Mouse (Mus musculus) hindbrain, embryonic 14.5 days (tissue): ENCODE data around the gene 1700021F05Rik. TPM values are rescaled to one million over a fixed set of nuclear protein-coding genes. Genes with fewer than 3 reads are reported as not detected.
"Not testable (repeated sequence)": the region's sequence is repeated elsewhere in the genome, so short reads cannot be mapped to it uniquely, and the experiment has no call there.

Experiments
- ATAC-seq: fragments of 200-750 bp; cut with Nextera tagmentation; 2 replicates; pipeline ENCODE4 v1.8.0; 2017; ENCODE audit warnings: moderate number of reproducible peaks, mild to moderate bottlenecking, moderate TSS enrichment, moderate library complexity; ENCODE audit not compliant: low FRiP score
- DNase-seq: peaks from one replicate; pipeline ENCODE4 v3.0.0-alpha.2; 2015; ENCODE audit warnings: low spot score
- H3K27ac ChIP-seq: fragments of 300-500 bp; sonication (generic); 2 replicates; pipeline ENCODE4 v1.5.1; 2014; ENCODE audit warnings: mild to moderate bottlenecking, moderate library complexity
- H3K27me3 ChIP-seq: fragments of 300-500 bp; sonication (generic); 2 replicates; pipeline ENCODE4 v1.6.1; 2014; ENCODE audit warnings: mild to moderate bottlenecking, low read length, mixed read lengths; ENCODE audit not compliant: control insufficient read depth, insufficient read depth
- H3K36me3 ChIP-seq: fragments of 300-500 bp; sonication (generic); replicated peaks from 2 replicates; pipeline ENCODE4 v1.6.1; 2014; ENCODE audit not compliant: control insufficient read depth, insufficient read depth
- H3K4me1 ChIP-seq: fragments of 300-500 bp; sonication (generic); replicated peaks from 2 replicates; pipeline ENCODE4 v1.6.1; 2014; ENCODE audit warnings: antibody characterized with exemption, low read length, mixed read lengths; ENCODE audit not compliant: control insufficient read depth, insufficient read depth
- H3K4me2 ChIP-seq: fragments of 300-500 bp; sonication (generic); replicated peaks from 2 replicates; pipeline ENCODE4 v1.6.1; 2014; ENCODE audit warnings: mild to moderate bottlenecking, moderate library complexity
- H3K4me3 ChIP-seq: fragments of 300-500 bp; sonication (generic); replicated peaks from 2 replicates; pipeline ENCODE4 v1.5.1; 2014; ENCODE audit warnings: mild to moderate bottlenecking, low read length
- H3K9ac ChIP-seq: fragments of 300-500 bp; sonication (generic); 2 replicates; pipeline ENCODE4 v1.6.1; 2014
- H3K9me3 ChIP-seq: fragments of 300-500 bp; sonication (generic); 2 replicates; pipeline ENCODE4 v1.6.1; 2016; ENCODE audit warnings: low read length; ENCODE audit not compliant: control insufficient read depth
- WGBS: fragments of 180-500 bp; shearing (Covaris S2); extraction: QIAGEN DNeasy Blood & Tissue Kit; methylation state at CpG from one replicate; pipeline ENCODE4 v1.1.7; 2014; 5-methylcytosine and 5-hydroxymethylcytosine counted together
- polyA plus RNA-seq: library from polyadenylated mRNA; unstranded; fragments of >200 nt; fragmentation: Nextera tagmentation; extraction: Ambion mirVana; gene quantifications from 2 replicates; pipeline ENCODE4 v1.2.1, GENCODE M21; 2014

1700021F05Rik gene
- polyA plus RNA-seq, 1 experiment from 2014 or later = 66.1 TPM

- 25% methylated on average over 3 of the region's 3 CpGs for WGBS
- ATAC-seq (no peak), DNase-seq (no peak)
- Histone ChIP-seq H3K4me1 (no peaks in the 10 kb centered on the region), H3K36me3 (no peaks in the 10 kb centered on the region), H3K27me3 (no peaks in the 10 kb centered on the region), H3K9ac (no peak overlapping the region), H3K4me2 (no peak overlapping the region), H3K4me3 (no peak overlapping the region), H3K27ac (peak overlapping the region; percentile 52; the same call in 1 of the 2 replicates), H3K9me3 (no peaks in the 10 kb centered on the region)
These were observed 10.1 kb upstream of the 1700021F05Rik start for GRCm38 (mm10) chr10:43550923-43551322.

- H3K27me3 ChIP-seq = no peaks in the 10 kb centered on the region
- H3K4me3 ChIP-seq = no peak overlapping the region
- no peak overlapping the region for H3K9ac ChIP-seq
- H3K4me2 ChIP-seq = no peak overlapping the region
- H3K36me3 ChIP-seq = no peaks in the 10 kb centered on the region
- WGBS = 54% methylated on average over 5 of the region's 5 CpGs
- H3K27ac ChIP-seq = no peak overlapping the region
- H3K9me3 ChIP-seq = no peaks in the 10 kb centered on the region
- H3K4me1 ChIP-seq = no peaks in the 10 kb centered on the region
- no peak for ATAC-seq
- no peak for DNase-seq
These were observed 8.6 kb upstream of the 1700021F05Rik start for GRCm38 (mm10) chr10:43549411-43549810.

- ATAC-seq (peak; percentile 10; the same call in 1 of the 2 replicates), DNase-seq (no peak)
- peak overlapping the region; percentile 90 for H3K4me3 ChIP-seq
- 49% methylated on average over 8 of the region's 8 CpGs for WGBS
- H3K27ac ChIP-seq = no peak overlapping the region
- peak overlapping the region; percentile 70; the same call in 1 of the 2 replicates for H3K4me2 ChIP-seq
- H3K27me3 ChIP-seq = no peaks in the 10 kb centered on the region
- no peaks in the 10 kb centered on the region for H3K9me3 ChIP-seq
- no peak overlapping the region for H3K9ac ChIP-seq
- peaks cover 3% of the 10 kb centered on the region; the same call in 1 of the 2 replicates for H3K36me3 ChIP-seq
- H3K4me1 ChIP-seq = peaks cover 13% of the 10 kb centered on the region
These were observed 355 bp upstream of the 1700021F05Rik start for GRCm38 (mm10) chr10:43541153-43541544.

DNA sequence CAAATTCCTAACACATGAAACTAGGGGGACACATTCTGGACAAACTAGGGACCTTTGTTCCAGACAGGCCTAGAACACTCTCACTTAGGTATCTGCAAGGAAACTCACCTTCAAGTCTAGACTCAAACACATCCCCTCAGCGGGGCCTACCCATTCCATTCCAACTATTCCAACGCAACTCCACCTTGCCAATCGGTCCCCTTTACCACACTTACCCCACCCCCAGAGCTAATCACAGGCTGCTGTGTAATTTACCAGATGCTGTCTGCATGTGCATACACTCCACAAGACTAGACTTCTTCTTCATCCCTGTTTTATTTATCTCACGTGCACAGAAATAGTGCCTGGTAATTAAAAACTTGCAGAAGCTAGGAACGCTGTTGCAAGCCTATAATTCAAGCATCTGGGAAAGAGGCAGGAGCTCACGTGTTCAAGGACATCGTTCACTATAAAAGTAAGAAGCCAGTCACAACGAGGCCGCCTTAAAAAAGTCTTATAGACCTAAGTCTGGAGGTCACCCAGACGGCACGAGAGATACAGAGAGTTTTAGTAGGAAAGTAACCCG lies 966 bp downstream of the 1700021F05Rik start:
- Histone ChIP-seq H3K9me3 (no peaks in the 10 kb centered on the region), H3K36me3 (peaks cover 9% of the 10 kb centered on the region; the same call in 1 of the 2 replicates), H3K4me1 (peaks cover 13% of the 10 kb centered on the region), H3K27me3 (no peaks in the 10 kb centered on the region), H3K4me2 (peak overlapping the region; percentile 70), H3K27ac (no peak overlapping the region), H3K4me3 (peak overlapping the region; percentile 90), H3K9ac (peak overlapping the region; percentile 87)
- ATAC-seq (no peak), DNase-seq (no peak)
- WGBS = 22% methylated on average over 12 of the region's 12 CpGs

- DNase-seq = no peak
- ATAC-seq = no peak
- H3K36me3 ChIP-seq = peaks cover 12% of the 10 kb centered on the region; the same call in 1 of the 2 replicates
- H3K27me3 ChIP-seq = no peaks in the 10 kb centered on the region
- 90% methylated on average over 5 of the region's 5 CpGs for WGBS
- H3K9ac ChIP-seq = no peak overlapping the region
- H3K4me2 ChIP-seq = no peak overlapping the region
- H3K27ac ChIP-seq = no peak overlapping the region
- H3K4me3 ChIP-seq = no peak overlapping the region
- no peaks in the 10 kb centered on the region for H3K9me3 ChIP-seq
- H3K4me1 ChIP-seq = peaks cover 13% of the 10 kb centered on the region
These were observed 2.0 kb downstream of the 1700021F05Rik start for GRCm38 (mm10) chr10:43538831-43539230.

GRCm38 (mm10) chr10:43537652-43538051 lies 3.1 kb downstream of the 1700021F05Rik start:
- no peak for ATAC-seq
- Histone ChIP-seq H3K9ac (no peak overlapping the region), H3K27me3 (no peaks in the 10 kb centered on the region), H3K36me3 (peaks cover 19% of the 10 kb centered on the region), H3K4me2 (no peak overlapping the region), H3K4me3 (no peak overlapping the region), H3K9me3 (no peaks in the 10 kb centered on the region), H3K4me1 (peaks cover 13% of the 10 kb centered on the region), H3K27ac (no peak overlapping the region)
- no peak for DNase-seq
- 97% methylated on average over 7 of the region's 7 CpGs for WGBS

- Histone ChIP-seq H3K4me2 (no peak overlapping the region), H3K4me3 (no peak overlapping the region), H3K36me3 (peaks cover 52% of the 10 kb centered on the region), H3K4me1 (peaks cover 4% of the 10 kb centered on the region), H3K27me3 (no peaks in the 10 kb centered on the region), H3K9ac (no peak overlapping the region), H3K27ac (no peak overlapping the region), H3K9me3 (no peaks in the 10 kb centered on the region)
- 86% methylated on average over 1 of the region's 1 CpGs for WGBS
- ATAC-seq = no peak
- DNase-seq = no peak
These were observed 6.4 kb downstream of the 1700021F05Rik start for GRCm38 (mm10) chr10:43534382-43534781.

GRCm38 (mm10) chr10:43527283-43528269 lies 13.2 kb downstream of the 1700021F05Rik start:
- peak overlapping the region; percentile 72 for H3K27ac ChIP-seq

GRCm38 (mm10) chr10:43523931-43524330 lies 16.9 kb downstream of the 1700021F05Rik start, which contains the start of gene Gm9803:
Gene Gm9803, plus strand, starts transcription at chr10:43524084.
- not testable (repeated sequence) for H3K9me3 ChIP-seq, H3K4me2 ChIP-seq, H3K9ac ChIP-seq, ATAC-seq, H3K27ac ChIP-seq, DNase-seq, H3K27me3 ChIP-seq, H3K4me3 ChIP-seq
- 99% methylated on average over 10 of the region's 10 CpGs for WGBS
- Histone ChIP-seq H3K36me3 (peaks cover 24% of the 10 kb centered on the region), H3K4me1 (peaks cover 11% of the 10 kb centered on the region; the same call in 1 of the 2 replicates)

More at GRCm38 (mm10) chr10:43527283-43528269, 13.2 kb downstream of the 1700021F05Rik start:
- WGBS = 30% methylated on average over 15 of the region's 15 CpGs
- H3K9ac ChIP-seq = peak overlapping the region; percentile 52
- DNase-seq = peak; percentile 54
- H3K27me3 ChIP-seq = no peaks in the 10 kb centered on the region
- H3K9me3 ChIP-seq = no peaks in the 10 kb centered on the region
- peaks cover 60% of the 10 kb centered on the region for H3K36me3 ChIP-seq
- ATAC-seq = peak; percentile 78
- peaks cover 11% of the 10 kb centered on the region; the same call in 1 of the 2 replicates for H3K4me1 ChIP-seq
- H3K4me3 ChIP-seq = no peak overlapping the region
- no peak overlapping the region for H3K4me2 ChIP-seq
